Mouse (Mus musculus): ENCODE results near the gene D2hgdh. TPM values are rescaled to one million over a fixed set of nuclear protein-coding genes. Genes with fewer than 3 reads are reported as not detected.
"Not testable (repeated sequence)": the region's sequence is repeated elsewhere in the genome, so short reads cannot be mapped to it uniquely, and the experiment has no call there.

Gene D2hgdh
- polyA plus RNA-seq, 1 experiment from 2014 or later: 15.7 TPM

DNA sequence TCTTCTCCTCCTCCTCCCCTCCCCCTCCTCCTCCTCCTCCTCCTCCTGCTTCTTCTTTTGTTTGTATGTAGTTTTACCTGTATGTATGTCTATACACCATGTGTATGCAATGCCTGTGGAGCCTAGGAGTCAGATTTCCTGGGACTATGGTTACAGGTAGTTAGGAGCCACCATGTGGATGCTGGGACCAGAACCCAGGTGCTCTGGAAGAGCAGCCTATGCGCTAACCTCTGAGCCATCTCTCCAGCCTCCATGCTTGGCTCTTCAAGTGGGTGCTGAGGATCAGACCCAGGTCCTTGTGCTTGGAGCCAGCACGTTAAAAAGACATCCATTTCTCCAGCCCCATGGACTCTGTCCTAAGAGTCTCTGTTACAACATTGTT lies 11.8 kb downstream of the D2hgdh start:
- no peaks in the 10 kb centered on the region for H3K27me3 ChIP-seq (ENCODE audit: control insufficient read depth, insufficient read depth, low read depth, low read length)
- ATAC-seq: no peak
- 96% methylated on average over 2 of the region's 2 CpGs for WGBS
- H3K36me3 ChIP-seq (ENCODE audit: control insufficient read depth, insufficient read depth, low read length): peaks cover 2% of the 10 kb centered on the region; the same call in 1 of the 2 replicates
- no peak overlapping the region for H3K27ac ChIP-seq (ENCODE audit: low read length)
- H3K9ac ChIP-seq (ENCODE audit: low read depth, low read length): no peak overlapping the region
- no peaks in the 10 kb centered on the region for H3K4me1 ChIP-seq (ENCODE audit: control insufficient read depth, insufficient read depth, low read length)
- no peak overlapping the region for H3K4me2 ChIP-seq (ENCODE audit: low read length)
- no peaks in the 10 kb centered on the region for H3K9me3 ChIP-seq (replicated peaks; ENCODE audit: control insufficient read depth, low read length, poor library complexity, severe bottlenecking)
- no peak overlapping the region for H3K4me3 ChIP-seq (ENCODE audit: low read depth, low read length)

DNA sequence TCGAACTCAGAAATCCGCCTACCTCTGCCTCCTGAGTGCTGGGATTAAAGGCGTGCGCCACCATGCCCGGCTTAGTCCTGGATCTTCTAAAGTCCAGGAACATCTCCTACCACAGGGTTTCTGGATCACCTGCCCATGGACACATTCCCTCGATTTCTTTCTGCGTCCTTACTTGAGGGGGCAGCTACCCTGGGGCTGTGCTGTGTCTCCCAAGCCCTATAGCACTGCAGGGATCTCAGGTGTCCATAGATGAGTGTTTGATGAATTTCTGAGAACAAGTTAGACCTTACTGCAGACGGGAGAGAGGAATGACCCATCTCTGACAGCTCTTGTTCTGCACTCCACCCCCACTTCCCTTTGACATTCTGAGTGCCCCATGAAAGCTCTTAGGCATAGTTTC lies 12.6 kb downstream of the D2hgdh start:
- no peak for ATAC-seq
- 88% methylated on average over 8 of the region's 8 CpGs for WGBS
- no peak overlapping the region for H3K4me3 ChIP-seq (ENCODE audit: low read depth, low read length)
- H3K4me2 ChIP-seq (ENCODE audit: low read length): no peak overlapping the region
- no peak overlapping the region for H3K27ac ChIP-seq (ENCODE audit: low read length)
- no peaks in the 10 kb centered on the region for H3K27me3 ChIP-seq (ENCODE audit: control insufficient read depth, insufficient read depth, low read depth, low read length)
- H3K9ac ChIP-seq (ENCODE audit: low read depth, low read length): no peak overlapping the region
- H3K9me3 ChIP-seq (replicated peaks; ENCODE audit: control insufficient read depth, low read length, poor library complexity, severe bottlenecking): no peaks in the 10 kb centered on the region
- H3K4me1 ChIP-seq (ENCODE audit: control insufficient read depth, insufficient read depth, low read length): no peaks in the 10 kb centered on the region
- peaks cover 2% of the 10 kb centered on the region; the same call in 1 of the 2 replicates for H3K36me3 ChIP-seq (ENCODE audit: control insufficient read depth, insufficient read depth, low read length)

DNA sequence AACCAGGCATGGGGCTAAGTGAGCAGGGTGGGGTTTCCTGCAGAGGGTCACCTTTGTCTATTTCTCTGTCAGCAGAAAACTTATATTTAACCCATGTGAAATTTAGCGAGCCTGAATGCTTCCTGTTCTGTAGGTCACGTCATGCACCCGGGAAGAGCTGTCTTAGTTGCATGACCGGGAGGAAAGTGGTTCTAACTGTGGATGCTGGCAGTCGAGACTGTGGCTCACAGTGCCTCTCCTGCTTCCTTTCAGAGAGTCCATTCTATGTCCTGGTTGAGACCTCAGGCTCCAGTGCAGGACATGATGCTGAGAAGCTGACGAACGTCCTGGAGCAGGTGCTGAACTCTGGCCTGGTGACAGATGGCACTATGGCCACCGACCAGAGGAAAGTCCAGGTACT lies 13.9 kb downstream of the D2hgdh start:
- H3K4me1 ChIP-seq (ENCODE audit: control insufficient read depth, insufficient read depth, low read length); H3K27me3 ChIP-seq (ENCODE audit: control insufficient read depth, insufficient read depth, low read depth, low read length); H3K27ac ChIP-seq (ENCODE audit: low read length); H3K9me3 ChIP-seq (replicated peaks; ENCODE audit: control insufficient read depth, low read length, poor library complexity, severe bottlenecking); H3K4me2 ChIP-seq (ENCODE audit: low read length); H3K36me3 ChIP-seq (ENCODE audit: control insufficient read depth, insufficient read depth, low read length); ATAC-seq; H3K9ac ChIP-seq (ENCODE audit: low read depth, low read length); H3K4me3 ChIP-seq (ENCODE audit: low read depth, low read length): not testable (repeated sequence)
- 91% methylated on average over 8 of the region's 8 CpGs for WGBS

DNA sequence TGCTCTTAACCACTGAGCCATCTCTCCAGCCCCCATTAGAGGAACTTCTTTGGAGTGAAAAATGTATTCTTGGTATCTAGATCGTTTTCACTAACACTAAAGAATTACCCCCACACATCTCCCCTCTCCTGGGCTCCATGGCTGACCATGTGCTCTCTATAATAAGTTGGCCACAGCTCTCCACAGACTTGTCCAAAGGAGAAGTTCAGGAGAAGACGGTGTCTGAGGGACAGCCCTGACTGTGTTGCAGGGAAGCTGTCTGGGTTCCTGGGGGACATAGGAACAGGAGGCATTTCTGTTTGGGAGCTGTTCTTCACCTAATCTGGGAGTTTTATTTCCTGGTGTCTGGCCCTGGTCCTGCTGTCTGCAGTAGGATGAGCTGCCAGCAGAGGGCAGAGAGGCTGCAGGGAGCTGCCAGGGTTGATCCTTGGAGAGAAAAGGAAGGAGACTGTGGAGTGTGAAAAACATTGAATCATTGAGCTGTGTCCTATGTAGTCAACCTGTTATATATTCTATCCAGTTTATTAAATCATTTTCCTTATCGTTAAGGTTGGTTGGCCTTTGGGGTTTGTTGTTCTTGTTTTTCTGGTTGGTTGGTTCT lies 21.2 kb downstream of the D2hgdh start:
- H3K4me2 ChIP-seq (ENCODE audit: low read length); H3K9me3 ChIP-seq (replicated peaks; ENCODE audit: control insufficient read depth, low read length, poor library complexity, severe bottlenecking); H3K4me1 ChIP-seq (ENCODE audit: control insufficient read depth, insufficient read depth, low read length); H3K27me3 ChIP-seq (ENCODE audit: control insufficient read depth, insufficient read depth, low read depth, low read length); H3K9ac ChIP-seq (ENCODE audit: low read depth, low read length); H3K36me3 ChIP-seq (ENCODE audit: control insufficient read depth, insufficient read depth, low read length); H3K27ac ChIP-seq (ENCODE audit: low read length); H3K4me3 ChIP-seq (ENCODE audit: low read depth, low read length): not testable (repeated sequence)
- ATAC-seq: 0 out of 2 replicates have a peak, but pooled peaks have one; percentile 45
- WGBS: 36% methylated on average over 1 of the region's 3 CpGs

DNA sequence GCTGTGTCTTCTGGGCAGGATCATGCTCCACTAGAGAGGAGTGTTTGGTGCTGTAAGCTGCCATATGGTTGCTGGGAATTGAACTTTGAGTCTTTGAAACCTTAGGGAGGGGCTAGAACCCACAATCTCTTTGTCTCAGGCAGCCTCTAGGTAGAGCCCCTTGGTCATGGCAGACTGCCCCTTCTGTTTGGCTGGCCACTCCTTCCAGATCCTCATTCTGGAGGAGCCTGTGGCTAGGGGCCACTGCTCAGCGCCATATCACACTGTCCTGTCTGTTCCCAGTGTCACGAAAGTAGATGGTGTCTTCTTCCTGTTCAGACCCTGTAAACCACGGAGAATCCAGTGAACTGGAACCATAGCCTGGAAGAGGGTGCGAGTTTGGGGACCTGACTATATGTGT lies 31.1 kb downstream of the D2hgdh start:
- ATAC-seq; H3K4me1 ChIP-seq (ENCODE audit: control insufficient read depth, insufficient read depth, low read length); H3K4me3 ChIP-seq (ENCODE audit: low read depth, low read length); H3K4me2 ChIP-seq (ENCODE audit: low read length); H3K9me3 ChIP-seq (replicated peaks; ENCODE audit: control insufficient read depth, low read length, poor library complexity, severe bottlenecking); H3K36me3 ChIP-seq (ENCODE audit: control insufficient read depth, insufficient read depth, low read length); H3K27me3 ChIP-seq (ENCODE audit: control insufficient read depth, insufficient read depth, low read depth, low read length); H3K9ac ChIP-seq (ENCODE audit: low read depth, low read length); H3K27ac ChIP-seq (ENCODE audit: low read length): not testable (repeated sequence)
- 79% methylated on average over 4 of the region's 4 CpGs for WGBS

DNA sequence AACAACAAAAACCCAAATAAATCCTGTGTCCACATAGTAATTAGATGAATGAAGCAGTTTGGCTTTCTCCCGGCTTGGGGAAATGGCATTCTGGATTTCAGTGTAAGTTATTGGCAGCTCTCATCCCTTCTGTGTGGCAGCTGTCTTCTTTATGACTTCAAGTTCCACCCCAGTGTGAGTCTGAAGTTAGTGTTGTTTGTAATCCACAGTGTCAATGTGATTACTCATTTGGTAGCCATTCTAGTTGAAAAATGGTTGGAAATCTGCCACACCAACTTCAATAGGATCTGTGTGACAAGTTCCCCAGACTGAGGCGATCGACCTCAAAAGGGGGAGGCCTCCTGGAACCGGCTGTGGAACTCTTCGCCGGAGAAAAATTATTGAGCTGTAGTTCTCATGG lies 32.7 kb downstream of the D2hgdh start:
- WGBS: 62% methylated on average over 6 of the region's 6 CpGs
- no peaks in the 10 kb centered on the region for H3K9me3 ChIP-seq (replicated peaks; ENCODE audit: control insufficient read depth, low read length, poor library complexity, severe bottlenecking)
- no peaks in the 10 kb centered on the region for H3K27me3 ChIP-seq (ENCODE audit: control insufficient read depth, insufficient read depth, low read depth, low read length)
- H3K4me1 ChIP-seq (ENCODE audit: control insufficient read depth, insufficient read depth, low read length): no peaks in the 10 kb centered on the region
- ATAC-seq: no peak
- no peak overlapping the region for H3K27ac ChIP-seq (ENCODE audit: low read length)
- no peak overlapping the region for H3K4me3 ChIP-seq (ENCODE audit: low read depth, low read length)
- no peak overlapping the region for H3K4me2 ChIP-seq (ENCODE audit: low read length)
- H3K9ac ChIP-seq (ENCODE audit: low read depth, low read length): no peak overlapping the region
- no peaks in the 10 kb centered on the region for H3K36me3 ChIP-seq (ENCODE audit: control insufficient read depth, insufficient read depth, low read length)

DNA sequence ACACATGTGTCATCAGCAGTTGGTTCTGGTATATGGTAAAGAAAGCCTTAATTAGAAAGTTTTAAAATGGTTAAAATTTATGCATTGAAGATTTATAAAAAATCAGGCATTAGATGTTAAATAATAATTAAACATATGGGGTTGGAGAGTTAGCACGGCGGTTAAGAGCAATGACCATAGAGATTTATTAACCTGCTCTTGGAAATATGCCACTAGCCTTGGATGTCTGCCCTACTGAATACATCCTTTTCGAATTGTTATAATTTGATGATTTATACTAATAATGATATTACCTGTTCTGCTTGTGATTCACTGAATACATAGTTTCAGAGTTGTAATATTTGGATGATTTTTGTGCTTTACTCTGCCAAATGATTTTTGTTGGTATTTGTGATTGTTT lies 33.3 kb downstream of the D2hgdh start:
- no peaks in the 10 kb centered on the region for H3K27me3 ChIP-seq (ENCODE audit: control insufficient read depth, insufficient read depth, low read depth, low read length)
- WGBS: 87% methylated on average over 3 of the region's 3 CpGs
- H3K27ac ChIP-seq (ENCODE audit: low read length): no peak overlapping the region
- no peaks in the 10 kb centered on the region for H3K36me3 ChIP-seq (ENCODE audit: control insufficient read depth, insufficient read depth, low read length)
- no peaks in the 10 kb centered on the region for H3K4me1 ChIP-seq (ENCODE audit: control insufficient read depth, insufficient read depth, low read length)
- H3K9ac ChIP-seq (ENCODE audit: low read depth, low read length): no peak overlapping the region
- ATAC-seq: no peak
- no peak overlapping the region for H3K4me2 ChIP-seq (ENCODE audit: low read length)
- H3K4me3 ChIP-seq (ENCODE audit: low read depth, low read length): no peak overlapping the region
- no peaks in the 10 kb centered on the region for H3K9me3 ChIP-seq (replicated peaks; ENCODE audit: control insufficient read depth, low read length, poor library complexity, severe bottlenecking)

DNA sequence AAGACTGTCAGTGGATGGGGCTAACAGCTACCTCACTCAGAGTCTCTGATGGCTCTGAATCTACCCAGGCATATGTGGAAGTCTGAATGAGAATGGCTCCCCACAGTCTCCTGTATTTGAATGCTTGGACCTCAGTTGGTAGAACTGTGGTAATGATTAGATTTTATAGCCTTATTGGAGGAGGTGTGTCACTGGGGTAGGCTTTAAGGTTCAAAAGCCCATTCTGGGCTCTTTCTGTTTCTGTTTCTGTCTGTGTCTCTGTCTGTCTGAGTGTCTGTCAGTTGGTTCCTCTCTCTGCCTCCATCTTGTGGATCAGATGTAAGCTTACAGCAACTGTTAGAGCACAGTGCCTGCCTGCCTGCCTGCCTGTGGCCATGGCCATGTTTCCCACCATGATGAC lies 34.9 kb downstream of the D2hgdh start:
- Histone ChIP-seq H3K36me3 (ENCODE audit: control insufficient read depth, insufficient read depth, low read length) (no peaks in the 10 kb centered on the region), H3K27ac (ENCODE audit: low read length) (no peak overlapping the region)

DNA sequence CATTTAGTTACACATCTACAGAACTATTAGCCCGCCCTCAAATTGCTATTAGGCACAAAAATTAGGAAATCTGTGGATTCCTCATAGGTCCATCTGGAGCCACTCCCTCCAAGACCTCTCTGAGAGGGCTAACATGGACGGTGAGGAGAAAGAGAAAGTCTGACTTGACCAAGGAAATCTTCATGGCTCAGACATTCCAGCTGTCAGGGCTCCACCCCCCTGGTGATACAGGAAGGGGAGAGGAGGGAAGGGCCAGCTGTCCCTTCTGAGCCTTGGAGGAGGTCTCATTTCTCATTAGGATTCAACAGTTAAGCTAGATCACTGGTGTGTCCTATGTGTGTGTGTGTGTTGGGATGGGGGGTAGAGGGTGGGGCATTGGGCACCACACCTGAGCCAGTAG lies 36.3 kb downstream of the D2hgdh start, which contains the start of gene Gal3st2:
Gene Gal3st2 (plus strand): TSS at position 259 of the 400 bp plus-strand sequence.
- H3K4me2 ChIP-seq (ENCODE audit: low read length); H3K4me1 ChIP-seq (ENCODE audit: control insufficient read depth, insufficient read depth, low read length); H3K4me3 ChIP-seq (ENCODE audit: low read depth, low read length); H3K9me3 ChIP-seq (replicated peaks; ENCODE audit: control insufficient read depth, low read length, poor library complexity, severe bottlenecking); ATAC-seq; H3K36me3 ChIP-seq (ENCODE audit: control insufficient read depth, insufficient read depth, low read length); H3K27ac ChIP-seq (ENCODE audit: low read length); H3K9ac ChIP-seq (ENCODE audit: low read depth, low read length); H3K27me3 ChIP-seq (ENCODE audit: control insufficient read depth, insufficient read depth, low read depth, low read length): not testable (repeated sequence)
- WGBS: 64% methylated on average over 2 of the region's 2 CpGs

More for the DNA sequence above, 34.9 kb downstream of the D2hgdh start:
- H3K4me1 ChIP-seq (ENCODE audit: control insufficient read depth, insufficient read depth, low read length): no peaks in the 10 kb centered on the region
- no peaks in the 10 kb centered on the region for H3K9me3 ChIP-seq (replicated peaks; ENCODE audit: control insufficient read depth, low read length, poor library complexity, severe bottlenecking)
- no peak overlapping the region for H3K4me2 ChIP-seq (ENCODE audit: low read length)
- no peaks in the 10 kb centered on the region for H3K27me3 ChIP-seq (ENCODE audit: control insufficient read depth, insufficient read depth, low read depth, low read length)
- no peak overlapping the region for H3K9ac ChIP-seq (ENCODE audit: low read depth, low read length)
- no peak for ATAC-seq
- no peak overlapping the region for H3K4me3 ChIP-seq (ENCODE audit: low read depth, low read length)
